Mouse (Mus musculus): ENCODE measurements around the gene Syne4. TPM values are rescaled to one million over a fixed set of nuclear protein-coding genes. Genes with fewer than 3 reads are reported as not detected.

The Syne4 gene
- polyA plus RNA-seq, 1 experiment = 9.1 TPM

- no peak for DNase-seq (ENCODE audit: low spot score)
Measured at GRCm38 (mm10) chr7:30328379-30328778, 13.8 kb downstream of the Syne4 start.

DNA sequence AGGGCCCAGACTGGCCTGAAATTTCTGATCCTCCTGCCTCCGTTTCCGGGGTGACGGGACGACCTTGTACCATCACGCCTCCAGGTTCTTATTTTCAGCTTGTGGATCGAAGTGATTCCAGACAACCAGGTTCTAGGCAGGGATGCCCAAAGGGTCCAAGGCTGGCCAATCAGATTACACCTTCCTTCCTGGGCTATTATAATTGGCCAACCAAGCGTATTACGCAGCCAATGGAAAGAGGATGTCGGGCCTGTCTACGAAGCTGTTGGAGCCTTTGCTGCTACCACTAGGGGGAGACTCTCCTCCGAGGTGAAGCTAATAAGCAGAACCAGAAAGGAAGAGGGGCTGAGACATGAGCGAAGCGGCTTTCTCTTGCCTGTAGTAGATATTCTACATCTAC is 17.3 kb downstream of the Syne4 start:
- no peak for DNase-seq (ENCODE audit: low spot score)

DNA sequence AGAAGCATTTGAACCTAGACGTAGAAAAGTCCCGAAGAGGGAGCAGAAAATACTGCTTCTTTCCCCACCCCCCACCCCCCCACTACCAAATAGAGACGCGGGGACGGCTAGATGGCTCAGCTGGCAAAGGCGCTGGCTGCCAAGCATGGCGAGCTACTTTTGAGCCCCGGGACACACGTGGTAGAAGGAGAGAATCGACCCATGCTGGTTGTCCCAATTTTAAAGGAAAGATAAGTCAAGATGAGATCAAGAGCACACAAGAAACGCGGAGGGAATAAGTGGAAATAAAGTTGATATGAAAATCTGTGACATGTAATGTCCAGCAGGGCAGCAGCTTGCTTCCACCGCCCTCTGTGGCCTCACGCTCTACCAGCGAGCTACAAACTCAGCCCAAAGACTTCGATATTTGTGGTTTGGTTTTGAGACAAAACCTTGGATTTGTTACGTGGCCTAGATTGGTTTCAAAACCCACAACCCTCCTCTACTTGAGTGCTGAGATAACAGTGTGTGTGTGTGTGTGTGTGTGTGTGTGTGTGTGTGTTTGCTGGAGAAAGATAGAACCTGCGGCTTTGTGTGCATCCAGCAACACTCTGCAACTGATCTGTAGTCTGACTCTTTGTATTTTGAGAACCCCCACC is 18.1 kb downstream of the Syne4 start:
- no peak for DNase-seq (ENCODE audit: low spot score)

DNA sequence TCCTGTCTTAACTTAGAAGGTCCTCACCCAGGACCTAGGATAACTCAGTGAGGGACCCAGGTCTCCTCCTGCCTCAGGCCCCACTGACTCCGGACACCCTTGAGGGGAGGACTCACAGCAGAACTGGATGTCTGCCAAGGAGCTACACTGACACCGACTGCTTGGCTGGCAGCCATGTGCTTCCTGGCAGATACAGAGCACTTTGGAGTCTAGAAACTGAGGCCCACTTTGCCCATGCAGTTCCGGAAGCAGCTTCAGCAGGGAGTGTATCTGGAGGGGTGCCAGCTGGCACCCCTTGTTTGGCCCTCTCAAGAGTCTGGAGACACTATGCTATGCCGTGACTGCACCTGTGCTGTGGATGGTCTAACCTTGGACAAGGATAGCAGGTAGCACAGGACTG is 18.8 kb downstream of the Syne4 start:
- no peak for DNase-seq (ENCODE audit: low spot score)

- DNase-seq (ENCODE audit: low spot score) = no peak
Measured at GRCm38 (mm10) chr7:30334563-30334962, 20.0 kb downstream of the Syne4 start.

DNA sequence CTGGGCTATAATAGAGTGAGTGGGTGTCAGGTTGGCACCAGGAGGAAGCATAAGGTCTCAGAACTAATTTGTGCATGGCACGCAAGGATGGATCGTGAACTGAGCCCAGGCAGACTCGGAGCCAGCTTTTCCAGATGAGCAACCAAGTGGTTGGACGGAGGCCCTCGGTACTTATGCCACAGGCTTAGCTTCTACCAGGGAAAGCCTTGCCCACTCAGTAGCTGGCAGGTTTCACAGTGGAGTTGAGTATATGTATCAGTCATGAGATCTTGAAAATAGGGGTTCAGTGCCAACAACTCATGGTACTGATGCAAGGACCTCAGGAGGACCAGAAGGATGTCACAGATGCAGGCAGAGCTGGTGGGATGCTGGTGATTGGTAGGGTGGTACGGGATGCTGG is 21.1 kb downstream of the Syne4 start:
- no peak for DNase-seq (ENCODE audit: low spot score)

DNA sequence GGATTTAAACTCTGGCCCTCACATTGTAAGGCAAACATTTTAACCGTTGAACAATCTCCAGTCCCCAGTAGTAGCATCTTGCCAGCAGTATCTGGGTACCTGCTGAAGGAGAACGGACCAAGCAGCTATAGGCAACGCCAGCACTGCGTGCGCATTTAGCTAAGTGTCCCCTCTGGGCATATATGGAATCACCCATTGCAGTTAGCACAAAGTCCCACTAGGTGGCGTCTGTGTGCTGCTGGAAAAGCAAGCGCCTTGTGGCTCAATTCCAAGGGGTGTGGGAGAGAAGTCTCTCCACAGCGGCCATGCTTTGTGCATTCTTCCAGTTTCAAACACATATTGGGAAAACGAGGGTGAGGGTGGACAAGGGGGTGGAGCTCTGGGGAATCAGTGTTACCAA is 21.8 kb downstream of the Syne4 start:
- DNase-seq (ENCODE audit: low spot score) = peak; percentile 52

DNA sequence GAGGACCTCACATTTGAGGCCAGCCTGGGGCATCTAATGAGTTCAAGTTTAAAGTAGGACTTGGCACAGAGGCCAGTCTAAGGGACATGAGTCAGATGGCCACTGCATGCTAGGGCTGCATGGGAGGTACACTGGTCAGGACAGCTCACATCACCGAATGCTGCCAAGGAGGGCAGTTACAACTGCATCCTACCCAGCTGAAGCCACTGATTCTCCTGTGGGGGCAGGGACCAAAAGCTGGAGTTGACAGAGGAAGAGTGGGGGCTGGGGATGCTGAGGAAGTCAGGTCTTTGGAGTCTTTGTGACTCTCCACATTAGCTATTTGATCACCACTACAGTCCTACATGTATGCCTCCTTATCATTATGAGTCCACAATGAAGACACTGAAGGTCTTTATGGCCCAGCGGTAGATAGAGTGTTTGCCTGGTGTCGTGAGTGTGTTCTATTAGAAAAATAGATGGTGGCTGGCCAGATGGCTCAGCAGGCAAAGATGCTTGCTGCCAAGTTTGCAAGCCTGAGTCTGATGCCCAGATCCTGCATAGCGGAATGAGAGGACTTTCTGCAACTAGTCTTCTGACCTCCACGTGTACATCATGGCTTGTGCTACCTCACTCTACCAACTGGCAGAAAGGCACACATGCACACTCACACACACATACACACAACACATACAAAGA is 25.0 kb downstream of the Syne4 start:
- no peak for DNase-seq (ENCODE audit: low spot score)

DNA sequence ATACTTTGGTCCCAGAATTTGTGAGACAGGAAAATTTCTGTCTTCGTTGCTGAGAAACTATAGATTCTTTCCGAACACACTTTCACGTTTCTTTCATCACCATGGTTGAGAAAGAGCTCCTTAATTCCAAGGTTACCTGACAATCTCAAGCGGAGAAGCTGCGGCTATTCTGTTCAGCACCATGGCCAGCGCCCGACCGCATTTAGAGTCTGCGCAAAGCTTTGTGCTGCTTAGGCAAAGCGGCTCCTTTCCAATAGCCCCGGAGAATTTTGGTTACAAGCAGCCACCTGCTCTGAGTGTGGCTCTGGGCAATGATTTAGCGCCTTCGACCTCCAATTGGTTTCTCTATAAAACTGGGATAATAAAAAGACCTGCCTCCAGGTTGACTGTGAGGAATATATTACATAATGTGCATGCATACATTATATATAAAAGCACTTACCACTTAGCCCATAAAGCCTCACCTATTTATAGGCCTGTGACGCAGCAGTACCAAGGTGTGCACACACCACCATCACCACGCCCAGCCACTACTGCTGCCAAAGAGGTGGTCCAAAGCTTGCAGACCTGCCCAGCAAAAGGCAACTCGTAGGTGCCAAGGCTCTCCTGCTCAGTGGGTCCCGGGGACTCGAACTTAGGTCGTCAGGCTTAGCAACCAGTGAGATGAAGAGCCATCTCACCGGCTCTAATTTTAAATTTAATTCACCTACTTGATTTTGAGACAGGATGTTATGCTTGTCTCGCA is 32.2 kb downstream of the Syne4 start:
- DNase-seq (ENCODE audit: low spot score) = no peak

DNA sequence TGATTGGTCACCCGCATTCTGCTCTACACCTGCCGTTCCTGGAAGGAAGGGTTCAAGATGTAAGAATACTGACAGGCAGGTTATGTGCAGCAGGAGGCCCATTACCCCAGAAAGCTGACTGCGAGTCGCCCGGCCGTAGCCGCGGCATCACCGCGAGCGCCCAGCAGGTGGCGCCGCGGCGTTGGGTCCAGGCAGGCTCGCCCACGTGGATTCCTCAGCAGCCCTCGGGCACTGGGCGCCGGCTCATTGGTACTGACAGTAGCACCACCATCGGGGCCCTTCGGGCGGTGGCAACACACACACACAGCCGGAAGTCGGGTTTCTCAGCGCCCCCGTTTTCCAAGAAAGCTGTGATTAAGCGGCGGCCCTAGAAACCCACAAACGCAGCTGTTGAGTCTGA is 33.2 kb downstream of the Syne4 start:
- no peak for DNase-seq (ENCODE audit: low spot score)

DNA sequence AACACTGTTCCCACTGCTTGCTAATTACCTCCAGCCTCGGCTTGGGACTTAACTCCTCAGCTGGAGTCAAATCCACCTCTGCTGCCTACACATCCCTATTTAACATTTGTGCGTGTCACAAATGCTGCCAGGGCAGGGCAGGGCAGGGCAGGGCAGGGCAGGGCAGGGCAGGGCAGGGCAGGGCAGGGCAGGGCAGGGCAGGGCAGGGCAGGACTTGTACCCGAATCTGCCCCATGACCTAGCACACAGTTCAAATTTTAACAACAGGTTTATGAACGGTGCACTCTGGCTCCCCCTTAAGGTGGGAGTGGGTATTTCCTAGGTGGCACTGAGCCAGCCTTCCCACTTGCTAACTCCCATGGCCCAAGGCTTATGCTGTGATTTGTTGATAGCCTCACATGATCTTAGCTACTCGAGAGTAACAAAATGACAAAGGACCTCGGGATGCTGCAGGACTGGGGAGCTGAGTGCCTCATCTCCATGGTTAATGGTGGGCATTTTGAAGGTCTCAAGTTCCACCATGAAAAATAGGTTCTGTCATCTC is 38.7 kb downstream of the Syne4 start:
- no peak for DNase-seq (ENCODE audit: low spot score)

GRCm38 (mm10) chr7:30354059-30354458 is 39.5 kb downstream of the Syne4 start:
- no peak for DNase-seq (ENCODE audit: low spot score)

DNA sequence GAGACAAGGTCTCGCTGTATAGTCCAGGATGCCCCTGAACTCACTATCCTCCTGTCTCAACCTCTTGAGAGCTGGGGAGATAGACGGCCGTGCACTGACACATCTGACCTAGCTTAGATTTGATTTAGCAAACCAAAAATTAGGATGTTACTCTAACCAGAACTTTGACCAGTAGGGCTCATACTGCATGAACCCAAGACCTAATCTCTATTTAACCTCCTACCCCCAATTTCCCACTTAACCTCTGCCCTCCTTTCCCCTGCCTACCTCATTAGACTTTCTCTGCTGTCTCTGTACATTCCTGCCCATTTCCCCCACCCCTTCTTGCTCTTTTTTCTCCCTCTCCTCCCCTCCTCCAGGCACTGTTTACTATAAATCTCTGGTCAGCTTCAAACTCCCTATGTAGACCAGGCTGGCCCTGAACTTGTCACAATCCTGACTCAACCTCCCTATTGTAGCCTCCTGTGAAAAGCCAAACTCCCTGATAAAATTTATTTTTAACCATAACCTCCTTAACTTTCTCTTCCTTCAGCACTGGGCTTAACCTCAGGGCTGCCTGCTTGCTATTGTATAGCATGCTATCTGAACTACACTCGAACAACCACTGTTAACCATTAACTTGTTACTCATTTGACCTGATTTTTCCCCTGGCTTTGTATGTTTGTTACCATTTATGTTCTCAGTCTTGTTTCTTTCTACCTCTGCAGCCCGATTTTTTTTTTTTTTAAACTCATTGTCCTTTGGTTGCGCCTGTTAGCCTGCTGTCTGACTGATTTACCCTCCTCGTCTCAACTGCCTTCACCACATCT is 44.0 kb downstream of the Syne4 start:
- no peak for DNase-seq (ENCODE audit: low spot score)

DNA sequence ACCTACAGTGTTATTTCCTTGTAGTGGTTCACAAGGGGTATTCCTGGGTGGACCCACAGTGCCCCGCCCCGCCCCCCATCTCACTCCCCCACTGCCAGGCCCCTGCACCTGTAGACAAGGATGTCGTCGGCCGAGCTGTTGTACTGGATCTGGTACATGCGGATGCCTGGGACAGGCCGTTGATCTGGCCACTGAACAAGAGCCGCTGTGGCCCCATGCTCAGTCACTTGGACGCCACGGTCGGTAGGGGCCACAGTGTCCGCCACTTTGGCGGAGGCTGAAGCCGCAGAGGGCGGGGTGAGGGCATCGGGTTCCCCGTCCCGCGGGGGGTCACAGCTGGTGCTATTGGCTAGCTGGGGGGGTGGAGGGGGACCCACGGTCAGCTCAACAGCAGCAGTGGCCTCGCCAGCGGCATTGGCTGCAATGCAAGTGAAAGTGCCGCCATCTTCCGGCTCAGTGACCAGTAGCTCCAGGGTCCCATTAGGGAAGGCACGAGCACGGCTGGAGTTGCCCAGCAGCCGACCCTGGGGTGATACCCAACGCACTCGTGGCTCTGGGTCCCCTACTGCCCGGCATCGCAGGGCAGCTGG is 44.8 kb downstream of the Syne4 start:
- DNase-seq (ENCODE audit: low spot score) = no peak

DNA sequence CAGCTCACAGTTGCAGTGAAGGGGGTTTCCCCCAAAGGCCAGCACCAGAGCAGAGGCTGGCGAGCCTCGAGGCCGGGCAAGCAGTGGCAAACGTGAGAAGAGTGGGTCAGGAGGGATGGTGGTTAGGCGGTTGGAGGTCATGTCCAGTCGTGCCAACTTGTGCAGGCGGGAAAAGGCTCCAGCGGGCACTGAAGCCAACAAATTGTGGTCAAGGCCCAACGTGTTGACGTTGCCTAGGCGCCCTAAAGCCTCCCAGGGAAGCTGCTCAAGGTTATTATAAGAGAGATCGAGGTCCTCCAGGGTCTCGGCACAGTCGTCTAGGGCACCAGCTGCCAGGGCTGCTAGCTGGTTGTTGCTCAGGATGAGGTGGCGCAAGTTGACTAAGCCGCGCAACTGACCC is 45.4 kb downstream of the Syne4 start:
- no peak for DNase-seq (ENCODE audit: low spot score)

GRCm38 (mm10) chr7:30362652-30363343 is 48.2 kb downstream of the Syne4 start, which contains the start of gene Lrfn3:
Lrfn3 (minus strand) TSS chr7:30362772.
- DNase-seq (ENCODE audit: low spot score) = no peak

- DNase-seq (ENCODE audit: low spot score) = no peak
Measured at GRCm38 (mm10) chr7:30363344-30363738, 48.7 kb downstream of the Syne4 start.

DNA sequence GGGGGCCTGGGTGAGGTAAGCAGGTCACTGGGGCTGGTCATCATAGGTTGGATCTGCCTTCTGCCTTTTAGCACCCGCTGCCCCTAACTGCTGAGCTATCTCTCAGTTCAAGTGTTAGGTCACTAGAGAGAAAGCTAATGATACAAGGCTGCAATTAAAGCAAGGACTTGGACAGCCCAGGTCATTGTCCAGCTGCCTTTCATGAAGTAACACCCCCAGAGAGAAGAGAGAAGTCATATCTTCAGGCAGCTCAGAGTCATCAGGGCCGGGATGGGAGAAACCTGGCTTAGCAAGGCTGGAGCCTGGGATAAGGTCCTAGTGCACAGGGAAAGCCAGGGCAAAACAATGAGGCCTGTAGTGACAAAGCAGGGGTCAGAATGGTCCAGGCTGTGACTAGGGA is 52.9 kb downstream of the Syne4 start:
- DNase-seq (ENCODE audit: low spot score) = no peak
